Mouse (Mus musculus): ENCODE measurements around the gene Socs3. TPM values are rescaled to one million over a fixed set of nuclear protein-coding genes. Genes with fewer than 3 reads are reported as not detected.

Gene Socs3
- polyA plus RNA-seq, 1 experiment, result 9.6 TPM

DNA sequence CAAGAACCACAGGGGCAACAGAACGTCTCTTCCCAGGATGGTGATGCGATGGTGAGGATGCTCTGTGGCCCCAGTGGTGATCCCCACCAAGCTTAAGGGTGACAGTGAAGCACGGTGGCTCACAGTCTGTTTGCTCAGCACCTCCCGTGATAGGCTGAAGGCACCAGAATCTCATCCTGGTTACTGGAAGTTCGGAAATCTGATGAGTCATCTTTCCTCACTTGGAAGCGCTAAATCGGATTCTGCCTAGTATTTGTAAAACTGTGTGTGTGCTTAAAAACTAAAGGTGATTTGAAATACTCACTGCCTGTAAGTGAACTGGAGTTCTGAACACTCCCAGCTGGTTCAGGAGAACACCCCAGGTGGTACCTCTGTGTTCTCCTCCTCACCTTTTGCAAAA lies 13.9 kb upstream of the Socs3 start:
- WGBS, result 74% methylated on average over 7 of the region's 7 CpGs

DNA sequence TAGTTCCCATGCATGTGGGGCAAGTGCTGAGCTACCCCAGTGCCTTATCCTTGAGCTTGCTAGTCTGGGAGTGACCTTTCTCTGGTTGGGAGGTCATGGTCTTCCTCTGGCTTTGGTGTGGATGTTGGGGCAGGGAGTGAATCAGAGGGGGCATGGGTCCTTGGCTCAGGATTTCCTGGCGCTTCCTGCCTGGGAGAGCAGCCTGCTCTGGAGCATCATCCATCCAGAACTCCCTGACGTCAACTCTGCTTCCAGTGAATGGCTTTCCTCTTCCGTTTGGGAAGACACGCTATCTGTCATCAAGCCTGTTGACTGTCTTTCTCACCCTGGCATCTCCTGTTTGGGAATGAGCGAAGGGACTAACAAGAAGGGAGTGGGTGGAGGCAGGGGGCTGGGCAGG lies 12.6 kb upstream of the Socs3 start:
- peaks cover 3% of the 10 kb centered on the region; the same call in 1 of the 2 replicates for H3K4me1 ChIP-seq (ENCODE audit: control insufficient read depth, insufficient read depth, low read length)
- TF ChIP-seq POLR2A (IDR thresholded peaks at IDR 0.05; ENCODE audit: borderline replicate concordance, control insufficient read depth, low read depth, low read length) (no peak), CTCF (IDR thresholded peaks at IDR 0.05; ENCODE audit: control insufficient read depth, insufficient read depth, low read length) (no peak)
- H3K27ac ChIP-seq (ENCODE audit: control insufficient read depth, insufficient read depth, low read depth, low read length, poor library complexity), result no peak overlapping the region
- 85% methylated on average over 5 of the region's 5 CpGs for WGBS
- H3K4me3 ChIP-seq (replicated peaks; ENCODE audit: control insufficient read depth, low read depth, low read length), result no peak overlapping the region

More for the DNA sequence above, 13.9 kb upstream of the Socs3 start:
- Histone ChIP-seq H3K4me1 (ENCODE audit: control insufficient read depth, insufficient read depth, low read length) (peaks cover 3% of the 10 kb centered on the region; the same call in 1 of the 2 replicates), H3K4me3 (replicated peaks; ENCODE audit: control insufficient read depth, low read depth, low read length) (no peak overlapping the region), H3K27ac (ENCODE audit: control insufficient read depth, insufficient read depth, low read depth, low read length, poor library complexity) (no peak overlapping the region)
- TF ChIP-seq CTCF (IDR thresholded peaks at IDR 0.05; ENCODE audit: control insufficient read depth, insufficient read depth, low read length) (no peak), POLR2A (IDR thresholded peaks at IDR 0.05; ENCODE audit: borderline replicate concordance, control insufficient read depth, low read depth, low read length) (no peak)

- no peak for TF ChIP-seq POLR2A (IDR thresholded peaks at IDR 0.05; ENCODE audit: borderline replicate concordance, control insufficient read depth, low read depth, low read length)
- TF ChIP-seq CTCF (IDR thresholded peaks at IDR 0.05; ENCODE audit: control insufficient read depth, insufficient read depth, low read length), result no peak
- H3K4me1 ChIP-seq (ENCODE audit: control insufficient read depth, insufficient read depth, low read length), result peaks cover 13% of the 10 kb centered on the region
Observed at GRCm38 (mm10) chr11:117979388-117979787, 9.5 kb upstream of the Socs3 start.

GRCm38 (mm10) chr11:117977694-117978360 lies 8.0 kb upstream of the Socs3 start:
- Histone ChIP-seq H3K4me3 (replicated peaks; ENCODE audit: control insufficient read depth, low read depth, low read length) (no peak overlapping the region), H3K27ac (ENCODE audit: control insufficient read depth, insufficient read depth, low read depth, low read length, poor library complexity) (no peak overlapping the region), H3K4me1 (ENCODE audit: control insufficient read depth, insufficient read depth, low read length) (peaks cover 14% of the 10 kb centered on the region)
- TF ChIP-seq POLR2A (IDR thresholded peaks at IDR 0.05; ENCODE audit: borderline replicate concordance, control insufficient read depth, low read depth, low read length) (no peak), CTCF (IDR thresholded peaks at IDR 0.05; ENCODE audit: control insufficient read depth, insufficient read depth, low read length) (no peak)
- WGBS, result 55% methylated on average over 5 of the region's 5 CpGs

More at GRCm38 (mm10) chr11:117979388-117979787, 9.5 kb upstream of the Socs3 start:
- WGBS, result 8% methylated on average over 7 of the region's 7 CpGs
- Histone ChIP-seq H3K4me3 (replicated peaks; ENCODE audit: control insufficient read depth, low read depth, low read length) (no peak overlapping the region), H3K27ac (ENCODE audit: control insufficient read depth, insufficient read depth, low read depth, low read length, poor library complexity) (peak overlapping the region; percentile 10; the same call in 1 of the 2 replicates)

DNA sequence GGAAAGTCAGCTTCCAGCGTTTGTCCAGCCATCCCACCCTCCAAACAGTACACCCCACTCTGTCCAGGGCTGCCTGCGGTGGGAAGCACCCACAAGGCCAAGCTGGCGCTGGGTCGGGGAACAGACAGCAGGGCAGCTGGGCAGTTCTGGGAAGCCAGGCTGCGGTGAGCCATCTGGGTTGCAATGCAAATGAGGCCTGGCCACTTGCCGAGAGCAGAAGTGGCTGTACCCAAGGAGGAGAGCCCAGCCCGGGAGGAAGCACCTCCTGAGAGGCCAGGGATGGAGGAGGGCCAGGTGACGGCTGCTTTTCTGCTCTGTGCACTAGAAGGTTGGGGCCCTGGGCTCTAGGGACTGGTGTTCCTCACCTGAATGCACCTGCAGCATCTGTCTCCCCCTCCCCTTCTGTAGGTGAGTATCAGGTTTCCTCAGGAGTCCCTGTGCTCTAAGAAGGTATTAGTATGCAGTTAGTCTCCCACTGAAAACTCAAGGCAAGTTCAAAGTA lies 6.3 kb upstream of the Socs3 start:
- H3K27ac ChIP-seq (ENCODE audit: control insufficient read depth, insufficient read depth, low read depth, low read length, poor library complexity), result peak overlapping the region; percentile 18; the same call in 1 of the 2 replicates
- peaks cover 17% of the 10 kb centered on the region for H3K4me1 ChIP-seq (ENCODE audit: control insufficient read depth, insufficient read depth, low read length)
- H3K4me3 ChIP-seq (replicated peaks; ENCODE audit: control insufficient read depth, low read depth, low read length), result no peak overlapping the region
- 2% methylated on average over 8 of the region's 8 CpGs for WGBS
- TF ChIP-seq POLR2A (IDR thresholded peaks at IDR 0.05; ENCODE audit: borderline replicate concordance, control insufficient read depth, low read depth, low read length) (no peak), CTCF (IDR thresholded peaks at IDR 0.05; ENCODE audit: control insufficient read depth, insufficient read depth, low read length) (no peak)

- WGBS, result 69% methylated on average over 18 of the region's 18 CpGs
- TF ChIP-seq POLR2A (IDR thresholded peaks at IDR 0.05; ENCODE audit: borderline replicate concordance, control insufficient read depth, low read depth, low read length), result no peak
- no peak for TF ChIP-seq CTCF (IDR thresholded peaks at IDR 0.05; ENCODE audit: control insufficient read depth, insufficient read depth, low read length)
- peaks cover 19% of the 10 kb centered on the region for H3K4me1 ChIP-seq (ENCODE audit: control insufficient read depth, insufficient read depth, low read length)
- no peak overlapping the region for H3K4me3 ChIP-seq (replicated peaks; ENCODE audit: control insufficient read depth, low read depth, low read length)
- H3K27ac ChIP-seq (ENCODE audit: control insufficient read depth, insufficient read depth, low read depth, low read length, poor library complexity), result peak overlapping the region; percentile 1; the same call in 1 of the 2 replicates
Observed at GRCm38 (mm10) chr11:117975211-117975967, 5.5 kb upstream of the Socs3 start.

DNA sequence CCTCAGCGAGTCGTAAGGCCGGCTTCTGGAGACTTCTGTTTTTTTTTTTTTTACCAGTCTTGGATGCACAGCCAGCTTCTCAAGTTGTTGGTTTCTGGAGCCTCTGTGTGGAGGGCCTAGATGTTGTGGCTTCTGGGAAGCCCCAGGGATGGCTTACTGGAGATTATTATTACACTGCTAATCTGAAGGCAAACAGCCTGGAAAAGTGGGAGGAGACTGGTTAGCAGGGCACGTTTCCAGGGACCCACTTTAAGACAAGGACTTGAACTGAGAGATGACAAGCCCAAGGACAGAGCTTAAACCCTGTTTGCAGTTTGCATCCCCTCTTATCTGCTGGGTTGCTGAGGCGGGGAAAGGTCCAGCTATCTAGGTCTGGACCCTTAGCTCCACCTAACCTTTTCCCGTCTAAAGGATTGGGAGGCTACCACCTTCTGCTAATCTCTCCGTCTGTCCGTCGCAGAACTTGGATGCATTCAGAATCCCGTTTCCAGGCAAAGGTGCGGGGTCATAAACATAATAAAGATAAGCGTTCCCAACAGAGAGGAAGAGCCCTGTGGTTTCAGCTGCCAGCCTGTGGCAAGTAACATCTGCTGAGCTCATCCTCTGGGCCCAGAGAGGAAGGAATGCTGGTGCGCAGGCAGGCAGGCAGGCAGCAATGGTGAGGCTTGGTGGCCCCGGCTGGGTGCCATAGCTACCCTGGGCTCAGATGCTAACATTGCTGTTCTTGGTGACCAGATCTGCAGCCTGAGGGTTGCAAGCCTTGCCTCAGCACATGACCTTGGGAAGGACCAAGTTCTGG lies 4.7 kb upstream of the Socs3 start:
- peaks cover 20% of the 10 kb centered on the region for H3K4me1 ChIP-seq (ENCODE audit: control insufficient read depth, insufficient read depth, low read length)
- WGBS, result 9% methylated on average over 14 of the region's 14 CpGs
- peak overlapping the region; percentile 16 for H3K27ac ChIP-seq (ENCODE audit: control insufficient read depth, insufficient read depth, low read depth, low read length, poor library complexity)
- no peak overlapping the region for H3K4me3 ChIP-seq (replicated peaks; ENCODE audit: control insufficient read depth, low read depth, low read length)
- TF ChIP-seq POLR2A (IDR thresholded peaks at IDR 0.05; ENCODE audit: borderline replicate concordance, control insufficient read depth, low read depth, low read length), result no peak
- TF ChIP-seq CTCF (IDR thresholded peaks at IDR 0.05; ENCODE audit: control insufficient read depth, insufficient read depth, low read length), result no peak

Data from bone marrow, adult 2 months (tissue).